Mouse (Mus musculus): ENCODE measurements around the gene Slc7a1. TPM values are rescaled to one million over a fixed set of nuclear protein-coding genes. Genes with fewer than 3 reads are reported as not detected.

The Slc7a1 gene
- 1 to 10 TPM; 1.3 to 2.2 TPM for total RNA-seq (2021)
- long read RNA-seq, experiment 1, partial matches to known transcripts: 0 of 1 reads
- long read RNA-seq, experiment 1, other reads (novel, unspliced or antisense): 1 of 1 reads
- long read RNA-seq, experiment 2: 0 reads

DNA sequence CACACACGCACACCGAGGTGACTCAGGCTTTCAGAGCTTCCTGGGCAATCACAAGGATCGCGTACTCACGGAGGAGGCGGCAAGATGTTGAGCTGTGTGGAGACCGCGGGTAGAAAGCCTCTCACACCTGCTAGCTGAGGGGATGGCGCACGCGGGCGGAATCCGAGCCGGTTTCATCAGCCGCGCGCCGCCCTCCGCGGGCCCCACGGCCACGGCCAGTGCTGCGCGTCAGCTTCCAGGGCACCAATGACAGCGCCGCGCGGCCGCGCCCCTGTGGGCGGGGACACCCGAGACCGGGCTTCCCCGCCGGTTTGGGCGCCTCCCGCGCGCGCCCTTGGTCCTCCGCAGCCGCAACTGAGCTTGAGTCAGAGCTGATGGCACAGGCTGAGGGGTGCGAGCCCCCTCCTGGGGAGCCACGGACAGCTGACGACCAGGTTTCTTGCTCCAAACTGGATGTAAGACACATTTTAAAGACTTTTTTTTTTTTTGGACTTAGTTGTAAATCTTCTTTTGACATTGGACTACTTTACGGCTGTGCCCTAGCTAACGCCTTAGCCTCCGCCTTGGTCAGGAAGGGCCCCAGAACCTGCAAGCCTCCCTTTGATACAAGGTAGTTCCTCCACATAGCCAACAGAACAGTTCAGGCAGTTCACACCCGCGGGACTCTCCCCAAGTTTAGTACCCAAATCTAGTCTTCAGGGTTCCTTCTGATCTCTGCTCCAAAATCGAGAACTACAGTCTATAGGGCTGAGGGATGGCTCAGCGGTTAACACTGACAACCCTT is at the start of gene Slc7a1:
Gene Slc7a1, minus strand, starts transcription at position 245 of the 784 bp plus-strand sequence.
- peak; percentile 81 for DNase-seq (ENCODE audit: low spot score)

DNA sequence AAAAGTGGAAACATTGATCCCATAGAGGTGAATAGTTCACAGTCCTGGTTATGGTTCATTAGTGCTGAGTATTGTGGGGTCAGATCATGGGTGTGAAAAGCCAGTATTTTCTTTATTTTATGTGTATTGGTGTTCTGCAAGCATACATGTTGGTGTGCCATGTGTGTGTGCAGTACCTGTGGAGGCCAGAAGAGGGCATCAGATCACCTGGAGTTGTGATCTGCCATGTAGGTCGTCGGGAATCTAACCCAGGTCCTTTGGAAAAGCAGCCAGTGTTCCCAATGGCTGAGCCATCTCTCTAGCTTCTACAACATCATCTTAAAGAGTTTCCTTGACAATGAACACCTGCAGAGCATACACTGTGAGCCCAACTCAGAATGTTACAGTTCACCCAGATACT is 45.3 kb upstream of the Slc7a1 start:
- no peak for DNase-seq (ENCODE audit: low spot score)

DNA sequence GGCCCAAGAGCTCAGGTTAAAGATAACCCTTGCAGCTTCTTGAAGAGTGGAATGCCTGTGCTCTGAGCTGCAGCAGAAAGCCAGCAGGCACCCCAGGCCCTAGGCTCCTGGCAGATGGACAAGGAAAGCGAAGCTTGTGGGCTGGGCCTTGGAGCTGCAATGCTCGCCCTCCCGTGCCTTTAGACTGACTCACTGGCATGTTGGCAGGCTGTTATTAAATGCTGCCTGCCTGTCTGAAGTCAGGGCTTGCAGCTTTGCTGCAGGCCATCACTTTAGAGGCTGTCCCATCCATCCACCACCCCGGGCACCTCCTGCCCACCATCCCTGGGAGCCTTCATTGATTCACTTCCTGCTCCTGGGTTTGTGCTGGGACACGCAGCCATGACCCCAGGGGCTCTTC is 44.0 kb upstream of the Slc7a1 start:
- DNase-seq (ENCODE audit: low spot score): peak; percentile 15

DNA sequence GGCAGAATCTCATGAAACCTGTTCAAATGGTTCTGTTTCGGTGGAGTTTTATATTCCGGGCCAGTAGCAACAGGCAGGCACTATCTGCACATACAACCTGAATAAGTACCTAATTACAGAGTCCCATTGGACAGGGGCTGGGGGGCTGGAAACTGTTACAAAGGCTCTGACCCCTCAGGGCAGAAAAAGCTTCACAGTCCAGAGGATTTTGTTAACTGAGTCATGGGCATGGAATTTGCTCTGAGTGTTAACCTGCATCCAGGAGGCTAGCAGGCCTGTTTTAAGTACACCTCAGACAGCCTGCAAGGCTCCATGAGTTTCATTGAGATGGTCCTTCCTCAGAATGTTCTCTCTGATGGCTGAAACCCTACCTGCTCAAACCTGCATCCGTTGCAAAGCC is 36.0 kb upstream of the Slc7a1 start:
- DNase-seq (ENCODE audit: low spot score): no peak

DNA sequence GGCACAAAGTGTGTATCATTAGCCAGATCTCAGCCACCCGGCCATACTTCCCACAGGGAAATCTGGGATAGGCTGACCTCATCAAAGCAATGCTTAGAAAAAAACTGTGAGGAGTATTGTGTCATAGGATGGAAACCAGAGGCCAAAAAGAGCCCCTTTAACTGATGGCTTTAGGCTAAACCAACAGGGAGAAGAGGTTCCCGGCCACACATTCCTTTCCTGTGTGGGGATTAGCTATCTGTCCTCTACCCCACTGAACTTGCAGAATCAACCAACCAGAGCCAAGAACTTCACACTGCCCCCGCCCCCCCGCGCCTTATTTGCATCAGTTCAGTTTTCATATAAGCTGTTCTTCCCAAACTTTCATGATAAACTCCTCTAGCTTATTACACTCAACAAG is 32.4 kb upstream of the Slc7a1 start:
- no peak for DNase-seq (ENCODE audit: low spot score)

DNA sequence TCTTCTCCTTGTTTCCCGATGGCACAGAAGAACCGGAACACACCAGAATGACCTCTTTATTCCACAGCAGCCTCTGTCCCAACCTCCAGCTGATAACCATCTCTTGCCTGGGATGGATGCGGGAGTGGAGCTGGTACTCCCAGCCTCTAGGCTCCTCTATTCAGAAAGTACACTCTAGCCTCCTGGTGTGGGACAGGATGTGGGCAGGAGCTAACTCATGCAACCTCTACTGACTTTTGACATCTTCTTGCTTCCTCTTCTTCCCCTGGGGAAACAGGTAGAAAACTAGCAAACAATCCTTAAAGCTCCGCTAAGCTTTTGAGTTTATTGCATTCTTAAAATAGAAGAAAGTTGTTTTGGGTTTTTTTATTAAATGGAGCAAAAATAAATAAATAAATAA is 29.1 kb upstream of the Slc7a1 start:
- no peak for DNase-seq (ENCODE audit: low spot score)

DNA sequence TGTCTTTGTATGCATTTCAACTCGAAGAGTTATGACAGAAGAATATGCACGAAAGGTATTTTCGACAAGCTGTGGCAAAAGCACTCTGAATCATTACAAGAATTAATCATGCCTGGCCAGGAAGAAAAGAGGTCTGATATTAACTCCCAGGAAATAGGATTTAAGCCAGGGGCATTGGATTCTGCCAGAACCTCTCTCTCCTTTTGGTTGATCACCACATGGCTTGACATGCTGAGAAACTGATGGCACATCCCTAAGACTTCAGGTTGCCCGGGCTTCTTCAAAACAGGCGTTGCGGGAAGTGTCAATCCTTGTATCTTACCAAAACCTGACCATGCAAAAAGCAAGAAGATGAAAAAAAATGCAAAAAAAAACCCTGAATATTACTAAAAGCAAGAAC is 25.4 kb upstream of the Slc7a1 start:
- no peak for DNase-seq (ENCODE audit: low spot score)

DNA sequence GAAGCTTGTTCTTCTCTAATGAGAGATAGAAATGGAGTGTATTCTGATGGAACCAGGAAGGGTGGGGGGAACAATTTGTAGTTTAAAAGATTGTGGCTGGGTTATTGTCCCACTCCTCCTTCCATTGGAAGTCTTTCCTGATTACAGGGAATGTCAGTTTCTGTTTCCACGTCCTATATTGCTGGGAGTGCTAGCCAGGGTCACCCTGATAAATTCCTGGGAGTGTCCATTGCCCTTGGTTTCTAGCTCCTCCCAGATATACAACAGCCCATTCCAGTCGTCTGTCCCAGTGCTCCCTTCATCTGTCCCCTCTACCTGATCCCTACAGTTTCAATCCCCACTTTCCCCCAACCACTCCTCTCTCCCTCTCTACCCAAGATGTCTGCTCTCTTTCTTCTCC is 21.6 kb upstream of the Slc7a1 start:
- DNase-seq (ENCODE audit: low spot score): no peak

DNA sequence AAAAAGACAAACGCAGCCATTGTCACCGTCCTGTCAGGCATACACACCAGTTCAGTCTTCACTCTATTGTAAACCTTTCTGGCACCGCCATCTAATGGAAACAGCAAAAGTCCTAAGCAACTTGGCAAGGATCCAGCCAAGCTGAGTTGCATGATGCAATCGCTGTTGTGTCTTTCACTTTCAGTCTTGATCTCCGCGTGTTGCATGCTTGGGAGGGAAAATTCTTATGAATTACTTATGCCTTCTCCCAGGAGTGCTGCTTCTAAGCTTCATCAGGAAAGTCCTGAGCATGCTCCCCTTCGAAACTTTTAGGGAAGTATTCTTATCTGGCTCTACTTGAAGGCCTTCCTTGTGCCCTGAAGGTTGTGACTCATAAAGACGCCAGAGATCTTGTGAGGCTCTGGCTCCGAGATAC is 19.4 kb upstream of the Slc7a1 start:
- DNase-seq (ENCODE audit: low spot score): peak; percentile 32

DNA sequence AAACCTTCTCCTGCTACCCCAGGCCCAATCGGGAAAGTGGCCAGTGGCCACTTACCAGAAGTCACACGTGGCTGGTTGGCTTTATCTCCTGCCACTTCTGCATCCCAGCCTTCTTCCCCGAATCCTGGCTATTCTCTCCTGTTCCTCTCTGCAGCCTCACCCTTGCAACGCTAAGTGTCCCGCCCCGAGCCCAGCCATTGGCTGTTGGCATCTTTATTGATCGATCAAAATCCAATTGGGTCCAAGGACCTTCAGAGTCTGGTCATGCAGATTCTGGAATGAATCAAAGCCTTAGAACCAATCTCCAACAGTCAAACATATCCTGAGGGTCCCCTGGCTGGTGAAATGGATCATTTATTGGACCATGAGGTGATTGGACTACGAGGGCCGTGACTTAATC is 18.7 kb upstream of the Slc7a1 start:
- DNase-seq (ENCODE audit: low spot score): no peak

DNA sequence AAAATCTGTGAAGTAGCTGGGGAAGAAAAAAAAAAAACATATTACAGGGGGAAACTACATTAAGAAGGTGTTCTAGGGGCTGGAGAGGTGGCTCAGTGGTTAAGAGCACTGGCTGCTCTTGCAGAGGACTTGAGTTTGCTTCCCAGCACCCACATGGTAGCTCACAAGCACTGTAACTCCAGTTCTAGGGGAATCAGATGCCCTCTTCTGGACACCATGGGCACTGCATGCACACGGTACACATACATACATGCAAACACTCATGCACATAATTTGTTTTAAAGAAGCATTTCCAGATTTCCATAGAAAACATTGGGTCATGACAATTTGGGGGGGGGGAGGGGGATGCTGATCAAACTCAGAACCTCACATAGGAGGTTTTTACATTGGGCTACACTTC is 18.1 kb upstream of the Slc7a1 start:
- DNase-seq (ENCODE audit: low spot score): no peak

DNA sequence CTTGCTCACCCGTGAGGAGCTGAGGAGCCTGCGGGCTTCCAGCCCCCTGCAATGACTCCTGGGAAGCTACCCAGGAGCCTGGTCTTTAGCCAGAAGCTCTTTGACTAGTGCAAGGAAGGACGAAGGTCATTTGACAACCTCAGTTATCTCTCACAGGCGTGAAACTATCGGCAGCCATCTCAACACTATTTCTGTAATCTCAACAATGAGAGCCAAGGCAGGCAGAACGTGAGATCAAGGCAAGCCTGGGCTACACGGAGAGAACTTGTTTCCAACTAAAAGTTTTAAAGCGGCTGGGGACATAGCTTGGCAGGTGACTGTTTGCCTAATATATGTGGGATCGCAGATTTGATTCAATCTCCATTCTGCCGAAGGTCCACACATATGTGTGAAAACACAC is 16.8 kb upstream of the Slc7a1 start:
- no peak for DNase-seq (ENCODE audit: low spot score)

DNA sequence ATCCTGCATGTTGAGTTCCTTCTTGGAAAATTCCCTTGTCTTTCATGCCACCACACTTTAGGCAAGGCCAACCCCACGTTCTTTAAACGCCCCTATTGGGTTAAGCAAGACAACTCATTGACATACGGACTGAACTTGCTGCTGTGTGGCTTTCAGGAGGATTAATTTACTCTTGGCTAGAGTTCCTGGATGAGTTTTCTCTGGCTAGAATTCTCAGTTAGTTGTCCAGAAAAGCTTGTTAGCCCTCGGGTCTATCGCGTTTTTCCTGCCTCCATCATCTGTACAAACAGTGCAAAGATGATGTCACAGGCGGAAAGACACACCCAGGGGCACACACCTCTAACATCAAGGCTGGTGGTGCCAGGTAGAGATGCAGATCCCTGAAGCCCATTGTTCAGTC is 14.5 kb upstream of the Slc7a1 start:
- DNase-seq (ENCODE audit: low spot score): no peak

DNA sequence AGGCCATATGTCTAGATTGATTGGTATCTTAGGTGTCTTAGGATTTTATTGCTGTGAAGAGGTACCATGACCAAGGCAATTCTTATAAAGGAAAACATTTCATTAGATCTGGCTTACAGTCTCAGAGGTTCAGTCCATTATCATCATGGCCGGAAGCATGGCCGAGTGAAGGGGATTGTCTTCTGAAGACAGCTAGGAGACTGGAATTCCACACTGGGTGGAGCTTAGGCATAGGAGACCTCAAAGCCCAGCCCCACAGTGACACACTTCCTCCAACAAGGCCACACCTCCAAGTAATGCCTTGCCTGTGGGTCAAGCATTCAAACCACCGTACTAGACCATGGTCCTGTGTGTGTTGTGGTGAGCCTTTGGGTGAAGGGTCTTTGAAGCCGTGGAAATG is 12.8 kb upstream of the Slc7a1 start:
- no peak for DNase-seq (ENCODE audit: low spot score)

DNA sequence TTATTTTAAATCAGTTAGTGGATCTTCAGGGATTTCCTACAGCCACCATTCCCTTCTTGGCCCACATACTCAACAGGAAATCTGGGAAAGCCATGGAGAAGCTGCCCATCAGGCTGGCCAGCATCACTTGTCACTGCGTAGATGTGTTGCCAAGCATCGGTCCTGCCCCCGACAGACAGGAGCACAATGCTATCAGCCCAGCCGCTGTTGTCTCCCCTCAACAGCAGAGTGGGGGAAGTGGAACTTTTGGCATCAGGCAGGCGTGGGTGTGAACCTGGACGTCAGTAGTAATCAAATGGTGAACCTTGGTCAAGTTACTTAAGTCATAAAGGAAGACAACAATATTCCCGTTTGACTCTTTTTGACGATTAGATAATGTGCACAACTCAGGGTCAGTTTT is 9.8 kb upstream of the Slc7a1 start:
- no peak for DNase-seq (ENCODE audit: low spot score)

DNA sequence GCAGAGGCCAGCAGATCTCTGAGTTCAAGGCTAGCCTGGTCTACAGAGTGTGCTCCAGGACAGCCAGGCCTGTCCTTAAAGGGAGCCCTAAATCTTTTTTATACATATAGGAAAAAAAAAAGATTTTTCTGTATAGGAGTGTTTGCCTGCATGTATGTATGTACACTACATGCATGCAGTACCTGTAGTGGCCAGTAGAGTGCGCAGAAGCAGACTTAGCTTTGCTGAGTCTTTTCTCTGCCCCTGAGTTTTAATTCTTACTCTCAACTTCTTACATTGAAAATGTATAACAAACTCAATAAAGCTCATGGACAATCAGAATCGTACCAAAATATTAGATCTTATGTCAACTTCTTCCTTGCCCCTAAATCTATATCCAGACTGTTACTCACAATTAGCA is 7.2 kb upstream of the Slc7a1 start:
- no peak for DNase-seq (ENCODE audit: low spot score)

DNA sequence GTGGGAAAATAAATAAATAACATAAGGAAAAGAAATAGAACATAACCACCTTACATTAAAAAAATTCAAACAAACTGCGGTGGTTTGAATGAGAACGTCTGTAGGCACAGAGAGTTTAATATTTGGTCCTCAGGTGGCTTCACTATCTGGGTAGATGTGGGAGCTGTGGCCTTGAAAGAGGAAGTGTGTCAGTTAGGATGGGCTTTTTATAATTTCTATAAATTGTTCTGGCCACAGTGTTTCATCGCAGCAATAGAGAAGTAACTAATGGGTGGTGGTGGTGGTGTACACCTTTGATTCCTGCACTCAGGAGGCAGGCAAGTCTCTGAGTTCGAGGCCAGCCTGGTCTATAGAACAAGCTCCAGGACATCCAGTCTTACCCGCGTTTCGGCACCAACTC is 4.8 kb upstream of the Slc7a1 start:
- DNase-seq (ENCODE audit: low spot score): no peak

DNA sequence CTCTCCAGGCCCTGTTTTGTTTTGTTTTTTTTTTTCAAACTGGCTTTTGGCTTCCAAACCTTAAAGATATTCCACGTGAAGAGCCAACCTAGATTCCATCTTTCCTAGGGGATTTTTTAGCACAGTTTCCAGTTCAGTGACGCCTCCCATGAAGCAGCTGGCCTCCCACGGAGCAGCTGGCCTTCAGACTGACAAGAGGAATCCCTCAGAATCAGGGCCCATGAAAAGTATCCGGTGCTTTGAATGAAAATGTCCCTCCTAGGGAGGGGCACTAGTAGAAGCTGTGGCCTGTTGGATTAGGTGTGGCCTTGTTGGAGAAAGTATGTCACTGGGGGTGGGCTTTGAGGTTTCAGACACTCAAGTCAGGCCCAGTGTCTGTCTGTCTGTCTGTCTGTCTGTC is 2.9 kb upstream of the Slc7a1 start:
- DNase-seq (ENCODE audit: low spot score): no peak

DNA sequence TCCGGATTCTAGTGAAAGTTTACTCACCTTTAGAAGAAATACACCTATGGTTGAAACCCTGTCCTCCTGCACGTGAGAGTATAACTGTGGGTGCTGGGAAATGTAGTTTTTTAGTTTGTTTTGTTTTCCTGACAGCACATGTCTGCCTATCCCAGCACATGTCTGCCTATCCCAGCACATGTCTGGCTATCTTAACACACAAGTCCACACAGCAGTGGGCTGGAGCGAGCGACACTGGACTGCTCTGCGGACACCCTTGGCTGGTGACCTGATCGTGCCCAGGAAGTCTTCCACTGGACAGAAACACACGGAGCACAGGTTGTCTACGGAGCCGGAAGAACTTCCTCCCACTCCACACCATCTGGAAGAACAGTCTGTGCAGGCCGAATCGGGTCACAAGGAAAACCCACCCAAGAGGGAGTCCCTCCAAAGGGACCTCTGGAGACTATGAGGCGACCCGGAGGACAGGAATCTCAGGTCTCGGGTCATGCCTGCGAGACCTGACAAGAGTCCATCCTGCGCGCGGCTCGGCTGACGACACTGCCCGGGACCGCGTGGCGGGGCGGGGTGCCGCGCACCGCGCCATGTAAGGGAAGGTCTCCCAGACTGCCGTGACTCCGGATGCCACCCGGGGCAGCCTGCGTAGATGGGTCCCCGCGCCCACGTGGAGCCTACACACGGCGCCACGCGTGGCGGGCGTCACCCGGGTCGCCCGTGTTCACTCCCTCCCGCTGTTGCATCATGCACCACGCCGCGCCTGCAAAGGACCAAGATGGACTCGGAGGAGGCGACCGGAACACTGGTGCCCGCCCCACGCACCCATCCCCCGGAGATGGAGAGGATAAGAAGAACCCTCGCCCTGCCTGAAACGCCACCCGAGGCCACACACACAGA is 691 bp downstream of the Slc7a1 start:
- DNase-seq (ENCODE audit: low spot score): peak; percentile 11

DNA sequence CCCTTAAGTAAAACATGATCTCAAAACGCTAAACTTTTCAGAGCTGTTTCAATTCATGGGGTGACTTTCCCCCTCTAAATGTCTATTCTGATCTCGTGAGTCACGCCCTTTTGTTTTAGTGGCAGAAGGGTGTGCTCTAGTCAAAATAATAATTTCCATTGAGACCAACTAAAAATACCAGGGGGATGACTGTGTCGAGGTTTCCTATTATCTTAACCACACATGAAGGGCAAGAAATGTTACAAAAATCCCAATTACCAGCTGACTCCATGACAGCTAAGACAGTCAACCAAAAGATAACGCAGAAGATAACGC is 1.3 kb downstream of the Slc7a1 start:
- DNase-seq (ENCODE audit: low spot score): no peak

DNA sequence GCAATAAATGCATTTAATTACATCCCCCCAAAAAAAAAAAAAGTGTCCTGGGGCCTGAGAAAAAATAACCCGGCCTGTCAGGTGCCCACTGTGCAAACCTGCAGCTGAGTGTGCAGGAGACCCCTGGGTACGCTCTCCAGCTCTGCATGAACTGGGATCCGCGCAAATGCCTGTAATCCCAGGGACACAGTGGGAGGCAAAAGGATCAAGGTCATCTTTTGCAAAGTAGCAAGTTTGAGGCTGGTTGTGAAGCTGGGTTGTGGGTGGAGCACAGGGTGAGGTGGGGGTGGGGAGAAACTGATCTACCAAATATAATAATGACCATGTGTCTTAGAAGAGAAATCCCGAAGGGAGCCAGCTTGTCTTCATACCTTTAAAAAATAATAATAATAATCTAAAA is 1.8 kb downstream of the Slc7a1 start:
- DNase-seq (ENCODE audit: low spot score): no peak

DNA sequence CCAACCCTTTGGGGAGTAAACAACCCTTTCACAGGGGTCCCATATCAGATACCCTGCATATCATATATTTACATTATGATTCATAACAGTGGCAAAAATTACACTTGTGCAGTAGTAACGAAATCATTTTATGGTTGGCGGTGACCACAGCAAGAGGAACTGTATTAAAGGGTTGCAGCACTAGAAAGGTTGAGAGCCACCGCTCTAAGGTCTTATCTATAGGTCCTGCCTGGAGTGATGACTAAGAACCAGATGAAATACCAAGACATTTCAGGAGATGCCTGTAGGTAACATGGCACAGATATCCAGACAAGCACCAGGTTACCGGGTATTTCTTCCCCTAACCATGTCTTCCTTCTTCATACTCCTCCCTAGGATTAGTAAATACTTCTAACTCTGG is 2.3 kb downstream of the Slc7a1 start:
- DNase-seq (ENCODE audit: low spot score): no peak

DNA sequence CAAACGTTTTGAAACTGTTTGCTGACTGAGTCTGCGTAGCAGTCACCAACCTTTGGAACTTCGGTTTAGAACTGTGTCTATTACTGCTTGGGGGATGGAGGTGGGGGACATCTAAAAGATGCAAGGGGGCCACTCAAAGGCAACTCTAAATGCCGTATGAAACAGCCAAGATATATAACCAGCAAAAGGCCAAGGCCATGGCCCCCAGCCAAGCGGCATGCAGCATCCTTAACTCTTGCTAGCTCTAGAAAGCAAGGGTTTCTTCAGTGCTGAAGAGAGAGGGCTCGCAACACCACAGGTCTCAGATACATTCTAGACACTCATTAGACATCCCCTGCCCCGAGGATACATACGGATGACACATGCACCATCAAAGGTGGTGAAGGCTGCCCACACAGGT is 6.4 kb downstream of the Slc7a1 start:
- no peak for DNase-seq (ENCODE audit: low spot score)
